Mouse (Mus musculus) embryonic fibroblast, embryonic 13.5 days (primary cell): ENCODE measurements around the gene Robo1.

ENCODE experiments used
- CTCF ChIP-seq: IDR thresholded peaks from 2 replicates; pipeline ENCODE4 v1.5.1; 2011; ENCODE audit warnings: mild to moderate bottlenecking, control low read depth, low read length, moderate library complexity, borderline replicate concordance; ENCODE audit not compliant: insufficient read depth
- POLR2A ChIP-seq: IDR thresholded peaks from 2 replicates; pipeline ENCODE4 v1.6.1; 2011; ENCODE audit warnings: low read depth, mild to moderate bottlenecking, control low read depth, low read length, moderate library complexity

DNA sequence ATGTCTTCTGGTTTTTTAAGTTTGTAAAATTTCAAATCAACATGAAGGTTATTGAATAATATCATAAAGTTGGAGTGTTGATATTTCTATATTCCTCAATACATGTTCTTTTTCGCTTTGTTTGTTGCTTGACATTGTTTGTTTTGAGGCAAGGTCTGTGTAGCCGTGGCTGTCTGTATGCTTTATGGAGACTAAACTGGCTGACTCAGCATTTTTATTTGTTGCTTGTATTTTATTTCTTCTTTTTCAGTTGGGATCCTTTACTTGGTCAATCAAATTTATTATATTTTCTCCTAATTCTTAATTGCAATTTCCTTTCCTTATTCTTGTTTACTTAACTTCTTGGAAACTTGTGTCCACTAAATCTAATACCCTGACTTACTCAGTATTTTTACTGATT, 775.0 kb downstream of the Robo1 start:
- TF ChIP-seq POLR2A (no peak), CTCF (no peak)
